Mouse (Mus musculus) small intestine, adult 2 months (tissue): ENCODE measurements around the gene Gpr4.

Source experiments
- CTCF ChIP-seq: fragments of 200-500 bp; IDR thresholded peaks from 2 replicates; pipeline ENCODE4 v1.5.1; 2012; ENCODE audit warnings: low read depth, mild to moderate bottlenecking, control low read depth, inconsistent platforms, low read length, moderate library complexity, mixed read lengths; ENCODE audit not compliant: insufficient replicate concordance, insufficient read length; ENCODE audit errors: extremely low read depth
- POLR2A ChIP-seq: fragments of 200-500 bp; IDR thresholded peaks from 2 replicates; pipeline ENCODE4 v1.6.1; 2012; ENCODE audit warnings: low read depth, mild to moderate bottlenecking, control low read depth, inconsistent platforms, low read length, moderate library complexity

DNA sequence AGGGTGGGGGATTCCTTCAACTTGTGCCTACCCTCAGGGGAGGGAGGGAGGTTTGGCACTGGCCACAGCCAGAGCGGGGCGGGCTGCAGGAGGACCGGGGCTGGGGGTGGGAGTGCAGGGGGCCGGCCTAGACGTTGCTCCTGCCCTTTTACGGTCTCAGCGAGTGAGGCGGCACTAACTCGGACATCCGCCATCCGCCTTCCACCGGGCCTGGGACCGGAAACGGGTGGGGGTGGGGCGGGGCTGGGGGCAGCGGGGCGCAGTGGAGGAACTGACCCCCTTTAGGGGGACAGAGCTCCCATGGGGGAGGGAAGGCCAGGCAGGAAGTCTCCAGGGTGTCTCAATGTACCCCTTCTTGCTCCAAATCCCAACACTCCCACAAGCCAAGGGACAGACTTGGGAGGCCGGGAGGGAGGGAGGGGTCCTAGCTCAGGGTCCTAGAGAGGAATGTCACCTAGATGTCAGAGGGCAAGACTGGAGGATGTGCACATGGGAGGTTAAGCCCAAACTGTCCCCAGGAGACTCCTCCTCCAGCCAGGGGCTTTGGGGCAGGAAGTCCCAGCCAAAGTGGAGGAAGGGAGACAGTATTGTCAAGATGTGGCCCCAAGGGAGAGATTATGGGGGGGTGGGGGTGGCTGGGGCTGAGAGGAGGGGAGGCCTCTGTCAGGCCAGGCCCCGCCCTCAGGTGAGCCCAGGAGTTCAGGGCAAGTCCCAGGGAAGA lies 57.5 kb downstream of the Gpr4 start:
- TF ChIP-seq CTCF (no peak), POLR2A (0 out of 2 replicates have a peak, but pooled peaks have one; percentile 30)
